Mouse (Mus musculus) intestine, postnatal 0 days (tissue): ENCODE measurements at regions not wholly inside any gene's neighbourhood (a gene's known extent, or its start where the extent isn't known, plus 50 kb on each side); places are given as distances from the start of the nearest gene placed in this dataset.

Experiments used
- ATAC-seq: fragments of 200-750 bp; cut with Nextera tagmentation; 2 replicates; pipeline ENCODE4 v1.8.0; 2017; ENCODE audit warnings: mild to moderate bottlenecking, moderate TSS enrichment, moderate library complexity
- H3K27ac ChIP-seq: fragments of 300-500 bp; sonication (generic); 2 replicates; pipeline ENCODE4 v1.5.1; 2014; ENCODE audit warnings: mild to moderate bottlenecking, low read depth, low read length, moderate library complexity
- H3K27me3 ChIP-seq: fragments of 300-500 bp; sonication (generic); replicated peaks from 2 replicates; pipeline ENCODE4 v1.6.1; 2014; ENCODE audit warnings: low read length, mixed read lengths; ENCODE audit not compliant: control insufficient read depth, insufficient read depth
- H3K36me3 ChIP-seq: fragments of 300-500 bp; sonication (generic); 2 replicates; pipeline ENCODE4 v1.6.1; 2014; ENCODE audit warnings: mild to moderate bottlenecking, moderate library complexity; ENCODE audit not compliant: control insufficient read depth, insufficient read depth
- H3K4me1 ChIP-seq: fragments of 300-500 bp; sonication (generic); replicated peaks from 2 replicates; pipeline ENCODE4 v1.6.1; 2014; ENCODE audit warnings: antibody characterized with exemption, low read length, mixed read lengths; ENCODE audit not compliant: control insufficient read depth, insufficient read depth
- H3K4me2 ChIP-seq: fragments of 300-500 bp; sonication (generic); replicated peaks from 2 replicates; pipeline ENCODE4 v1.6.1; 2014; ENCODE audit warnings: low read depth, mild to moderate bottlenecking, moderate library complexity
- H3K4me3 ChIP-seq: fragments of 300-500 bp; sonication (generic); 2 replicates; pipeline ENCODE4 v1.5.1; 2014; ENCODE audit warnings: low read depth, low read length
- H3K9ac ChIP-seq: fragments of 300-500 bp; sonication (generic); 2 replicates; pipeline ENCODE4 v1.6.1; 2014; ENCODE audit warnings: mild to moderate bottlenecking, low read depth, low read length
- H3K9me3 ChIP-seq: fragments of 300-500 bp; sonication (generic); 2 replicates; pipeline ENCODE4 v1.6.1; 2016; ENCODE audit warnings: mixed run types; ENCODE audit not compliant: control insufficient read depth
- CTCF ChIP-seq: sonication (generic); IDR thresholded peaks from 2 replicates; pipeline ENCODE4 v1.5.1; 2016; ENCODE audit warnings: low read depth, mild to moderate bottlenecking, control low read depth, antibody characterized with exemption, moderate library complexity
- WGBS: fragments of 180-500 bp; shearing (Covaris S2); extraction: QIAGEN DNeasy Blood & Tissue Kit; methylation state at CpG from one replicate; pipeline ENCODE4 v1.1.7; 2014; 5-methylcytosine and 5-hydroxymethylcytosine counted together

DNA sequence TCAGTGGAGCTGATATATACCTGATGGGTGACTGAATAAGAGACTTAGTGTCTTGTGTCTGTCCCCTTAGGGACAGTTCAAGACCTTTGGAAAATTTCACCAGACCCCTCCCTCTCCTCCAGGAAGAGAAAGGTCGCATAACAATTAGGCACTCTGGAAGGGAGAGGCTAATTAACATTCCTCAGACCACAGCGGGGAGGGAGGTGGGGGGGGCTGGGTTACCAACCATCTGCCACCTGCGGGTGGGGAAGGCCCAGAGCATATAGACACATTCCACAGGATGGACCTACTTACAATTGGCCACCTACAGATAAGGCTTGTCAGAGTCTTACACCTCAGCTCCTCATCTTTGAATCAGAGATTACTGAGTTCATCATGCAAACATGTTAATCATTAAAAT, 114.6 kb downstream of the Car2 start:
- H3K4me1 ChIP-seq: no peaks in the 10 kb centered on the region
- TF ChIP-seq CTCF: no peak
- no peak overlapping the region for H3K27ac ChIP-seq
- H3K27me3 ChIP-seq: no peaks in the 10 kb centered on the region
- no peak overlapping the region for H3K4me3 ChIP-seq
- no peak overlapping the region for H3K4me2 ChIP-seq
- H3K9ac ChIP-seq: no peak overlapping the region
- WGBS: 19% methylated on average over 3 of the region's 3 CpGs
- no peaks in the 10 kb centered on the region for H3K9me3 ChIP-seq
- H3K36me3 ChIP-seq: no peaks in the 10 kb centered on the region
- ATAC-seq: no peak

DNA sequence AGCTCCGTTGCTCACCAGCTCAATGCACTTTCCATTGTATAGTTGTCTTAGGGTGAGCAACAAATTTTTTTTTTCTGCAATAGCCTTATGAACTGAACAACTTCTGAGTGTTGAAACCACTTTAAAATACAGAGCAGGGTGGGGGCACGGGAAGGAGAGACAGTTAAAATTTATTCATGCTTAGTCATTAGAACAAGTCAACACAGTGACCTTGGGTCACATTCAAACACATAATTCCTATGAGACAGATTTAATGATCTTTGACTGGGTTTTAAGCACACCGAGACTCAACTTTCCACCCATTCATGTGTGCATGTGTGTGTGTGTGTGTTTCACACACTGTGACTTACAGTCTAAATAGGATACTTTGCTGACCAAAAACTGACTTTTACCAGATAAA, 121.7 kb downstream of the Car2 start:
- H3K27ac ChIP-seq: no peak overlapping the region
- H3K4me3 ChIP-seq: no peak overlapping the region
- 69% methylated on average over 3 of the region's 3 CpGs for WGBS
- H3K4me1 ChIP-seq: no peaks in the 10 kb centered on the region
- no peak overlapping the region for H3K9ac ChIP-seq
- H3K4me2 ChIP-seq: no peak overlapping the region
- no peaks in the 10 kb centered on the region for H3K9me3 ChIP-seq
- H3K36me3 ChIP-seq: no peaks in the 10 kb centered on the region
- no peak for TF ChIP-seq CTCF
- H3K27me3 ChIP-seq: no peaks in the 10 kb centered on the region
- no peak for ATAC-seq

DNA sequence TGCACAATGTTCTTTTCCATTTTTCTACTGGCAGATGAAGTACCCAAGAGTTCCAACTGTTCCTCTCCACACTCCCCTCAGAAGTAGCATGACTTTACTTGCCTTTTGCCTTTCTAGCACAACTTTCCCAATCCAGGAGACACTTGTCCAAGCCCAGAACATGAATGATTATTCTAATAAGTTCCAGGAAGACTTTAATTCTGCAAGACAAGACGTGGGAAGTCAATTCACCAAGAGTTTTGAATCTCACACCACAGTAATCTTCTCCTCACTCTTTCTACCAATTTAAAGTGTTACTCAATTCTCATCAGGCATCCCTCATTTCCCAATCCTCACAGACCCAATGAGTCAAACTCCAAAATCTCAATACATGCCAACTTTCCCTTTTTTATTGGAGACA, 122.4 kb downstream of the Car2 start:
- no peak overlapping the region for H3K4me2 ChIP-seq
- H3K9me3 ChIP-seq: no peaks in the 10 kb centered on the region
- H3K4me1 ChIP-seq: no peaks in the 10 kb centered on the region
- no peak for ATAC-seq
- WGBS: 80% methylated on average over 1 of the region's 1 CpGs
- TF ChIP-seq CTCF: no peak
- no peak overlapping the region for H3K4me3 ChIP-seq
- no peak overlapping the region for H3K9ac ChIP-seq
- H3K27me3 ChIP-seq: no peaks in the 10 kb centered on the region
- no peak overlapping the region for H3K27ac ChIP-seq
- H3K36me3 ChIP-seq: no peaks in the 10 kb centered on the region

DNA sequence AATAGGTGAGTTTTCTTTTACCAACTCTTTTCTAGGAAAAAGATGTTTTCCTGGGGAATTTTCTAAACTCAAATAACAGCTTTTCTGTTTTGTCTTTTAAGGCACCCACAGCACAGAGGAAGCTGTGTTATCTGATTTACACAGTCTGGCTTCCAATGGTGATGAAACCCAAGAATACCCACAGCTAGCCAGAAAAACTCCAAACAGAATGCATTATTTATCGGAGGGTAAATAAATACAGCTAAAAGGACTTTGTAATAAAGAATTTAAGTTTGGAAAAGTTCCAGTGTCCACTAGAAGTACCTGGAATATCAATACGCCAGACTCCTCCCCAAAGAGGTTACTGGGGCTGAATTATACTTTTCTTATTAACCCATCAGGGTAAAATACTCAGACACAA, 123.7 kb downstream of the Car2 start:
- Histone ChIP-seq H3K9me3 (no peaks in the 10 kb centered on the region), H3K27ac (no peak overlapping the region), H3K27me3 (no peaks in the 10 kb centered on the region), H3K9ac (no peak overlapping the region), H3K4me1 (no peaks in the 10 kb centered on the region), H3K4me3 (no peak overlapping the region), H3K36me3 (no peaks in the 10 kb centered on the region), H3K4me2 (no peak overlapping the region)
- TF ChIP-seq CTCF: no peak
- no peak for ATAC-seq
- 88% methylated on average over 2 of the region's 2 CpGs for WGBS

DNA sequence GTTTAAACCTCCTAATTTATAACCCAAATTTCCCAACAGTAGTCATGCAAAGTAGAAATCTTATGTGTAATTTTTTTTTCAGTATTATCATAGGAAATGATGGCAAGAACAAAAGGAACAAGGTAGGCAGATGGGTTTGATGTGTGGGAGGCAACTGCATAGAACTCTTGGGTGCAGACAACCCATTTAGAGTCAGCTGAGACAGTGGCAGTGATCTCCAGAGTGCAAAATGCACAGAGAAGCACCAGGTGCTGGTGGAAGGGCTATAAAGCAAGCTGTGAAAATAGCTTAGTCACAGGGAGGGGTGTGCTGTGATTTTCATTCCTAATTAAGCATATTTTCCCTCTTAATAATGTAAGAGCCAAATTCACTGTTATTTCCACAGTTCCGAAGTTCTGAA, 130.5 kb downstream of the Car2 start:
- H3K9ac ChIP-seq: no peak overlapping the region
- no peaks in the 10 kb centered on the region for H3K9me3 ChIP-seq
- H3K4me1 ChIP-seq: no peaks in the 10 kb centered on the region
- TF ChIP-seq CTCF: no peak
- H3K4me3 ChIP-seq: no peak overlapping the region
- no peaks in the 10 kb centered on the region for H3K27me3 ChIP-seq
- no peak for ATAC-seq
- H3K36me3 ChIP-seq: no peaks in the 10 kb centered on the region
- WGBS: 61% methylated on average over 1 of the region's 1 CpGs
- H3K4me2 ChIP-seq: no peak overlapping the region
- H3K27ac ChIP-seq: no peak overlapping the region

DNA sequence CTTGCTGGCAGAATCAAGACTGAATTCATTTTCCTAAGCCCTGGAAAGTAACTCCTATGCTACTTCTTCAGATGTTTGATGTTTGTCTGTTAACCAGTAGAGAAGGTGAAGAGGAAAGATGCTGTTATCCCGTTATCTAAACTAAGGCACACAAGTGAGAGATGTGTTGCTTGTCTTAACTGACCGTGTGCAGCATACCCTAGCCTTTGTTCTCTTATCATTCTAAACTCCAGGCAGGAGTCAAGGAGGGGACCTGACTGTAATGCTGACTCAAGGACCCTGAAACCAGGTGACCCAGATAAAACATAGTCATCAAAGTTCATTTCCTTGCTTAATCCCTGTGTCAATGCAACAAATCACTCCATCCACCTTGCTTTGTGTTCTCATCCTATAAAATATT, 136.7 kb downstream of the Car2 start:
- H3K4me1 ChIP-seq: no peaks in the 10 kb centered on the region
- no peaks in the 10 kb centered on the region for H3K36me3 ChIP-seq
- H3K27ac ChIP-seq: no peak overlapping the region
- no peak overlapping the region for H3K4me3 ChIP-seq
- H3K27me3 ChIP-seq: no peaks in the 10 kb centered on the region
- no peak overlapping the region for H3K9ac ChIP-seq
- ATAC-seq: no peak
- no peak for TF ChIP-seq CTCF
- no peak overlapping the region for H3K4me2 ChIP-seq
- WGBS: 26% methylated on average over 2 of the region's 2 CpGs
- no peaks in the 10 kb centered on the region for H3K9me3 ChIP-seq

DNA sequence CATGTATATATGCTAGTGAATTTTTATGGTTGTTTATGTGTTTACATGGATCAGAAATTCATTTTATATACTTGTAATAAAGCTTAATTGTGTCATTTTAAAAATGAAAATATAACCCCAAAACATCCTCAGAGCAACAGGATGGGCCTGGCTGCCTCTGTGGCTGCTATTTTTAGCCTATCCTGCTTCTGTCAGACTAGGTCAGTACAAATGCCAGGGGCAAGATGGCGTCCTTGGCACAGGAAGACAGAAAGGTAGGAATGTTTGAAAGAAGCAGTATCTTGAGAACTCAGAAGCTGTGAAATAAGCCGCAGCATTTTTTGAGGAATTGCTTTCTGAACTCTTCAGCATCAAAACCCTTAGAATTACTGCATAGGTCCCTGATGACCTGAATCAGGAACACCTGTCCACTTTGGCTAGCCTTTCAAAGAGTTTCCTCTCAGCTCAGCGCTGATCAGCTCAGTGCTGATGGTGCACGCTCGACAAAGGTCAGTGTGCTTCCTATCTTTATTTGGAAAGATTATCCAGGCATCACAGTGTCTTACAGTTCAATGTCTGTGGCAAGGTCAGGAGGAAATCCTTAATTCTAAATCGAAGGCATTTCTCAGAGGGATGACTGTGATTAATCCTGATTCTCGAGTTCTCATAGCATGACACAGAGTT, 154.9 kb downstream of the Car2 start:
- no peaks in the 10 kb centered on the region for H3K9me3 ChIP-seq
- no peak overlapping the region for H3K27ac ChIP-seq
- no peaks in the 10 kb centered on the region for H3K27me3 ChIP-seq
- ATAC-seq: no peak
- H3K4me1 ChIP-seq: no peaks in the 10 kb centered on the region
- no peak overlapping the region for H3K4me2 ChIP-seq
- 69% methylated on average over 7 of the region's 7 CpGs for WGBS
- no peaks in the 10 kb centered on the region for H3K36me3 ChIP-seq
- H3K9ac ChIP-seq: no peak overlapping the region
- TF ChIP-seq CTCF: no peak
- no peak overlapping the region for H3K4me3 ChIP-seq
